Mouse (Mus musculus) intestine, embryonic 16.5 days (tissue): ENCODE measurements at regions not wholly inside any gene's neighbourhood (a gene's known extent, or its start where the extent isn't known, plus 50 kb on each side); places are given as distances from the start of the nearest gene placed in this dataset.

ENCODE experiments used
- ATAC-seq: fragments of 200-750 bp; cut with Nextera tagmentation; 2 replicates; pipeline ENCODE4 v1.8.0; 2017; ENCODE audit warnings: moderate TSS enrichment, moderate library complexity
- H3K27ac ChIP-seq: fragments of 300-500 bp; sonication (generic); 2 replicates; pipeline ENCODE4 v1.5.1; 2014; ENCODE audit warnings: mild to moderate bottlenecking, low read length
- H3K27me3 ChIP-seq: fragments of 300-500 bp; sonication (generic); replicated peaks from 2 replicates; pipeline ENCODE4 v1.6.1; 2014; ENCODE audit warnings: low read length, control low read depth, mixed read lengths; ENCODE audit not compliant: control insufficient read depth, insufficient read depth
- H3K36me3 ChIP-seq: fragments of 300-500 bp; sonication (generic); 2 replicates; pipeline ENCODE4 v1.6.1; 2014; ENCODE audit warnings: low read length, control low read depth; ENCODE audit not compliant: control insufficient read depth, insufficient read depth
- H3K4me1 ChIP-seq: fragments of 300-500 bp; sonication (generic); 2 replicates; pipeline ENCODE4 v1.6.1; 2014; ENCODE audit warnings: low read length, control low read depth, mixed read lengths; ENCODE audit not compliant: control insufficient read depth, insufficient read depth
- H3K4me2 ChIP-seq: fragments of 300-500 bp; sonication (generic); 2 replicates; pipeline ENCODE4 v1.6.1; 2014; ENCODE audit warnings: low read depth, low read length, control low read depth
- H3K4me3 ChIP-seq: fragments of 300-500 bp; sonication (generic); 2 replicates; pipeline ENCODE4 v1.5.1; 2014; ENCODE audit warnings: mild to moderate bottlenecking, low read length
- H3K9ac ChIP-seq: fragments of 300-500 bp; sonication (generic); 2 replicates; pipeline ENCODE4 v1.6.1; 2014; ENCODE audit warnings: low read depth, low read length
- H3K9me3 ChIP-seq: fragments of 300-500 bp; sonication (generic); 2 replicates; pipeline ENCODE4 v1.6.1; 2016; ENCODE audit warnings: low read length, control low read depth; ENCODE audit not compliant: control insufficient read depth
- WGBS: fragments of 180-500 bp; shearing (Covaris S2); extraction: QIAGEN DNeasy Blood & Tissue Kit; methylation state at CpG from one replicate; pipeline ENCODE4 v1.1.7; 2014; 5-methylcytosine and 5-hydroxymethylcytosine counted together

DNA sequence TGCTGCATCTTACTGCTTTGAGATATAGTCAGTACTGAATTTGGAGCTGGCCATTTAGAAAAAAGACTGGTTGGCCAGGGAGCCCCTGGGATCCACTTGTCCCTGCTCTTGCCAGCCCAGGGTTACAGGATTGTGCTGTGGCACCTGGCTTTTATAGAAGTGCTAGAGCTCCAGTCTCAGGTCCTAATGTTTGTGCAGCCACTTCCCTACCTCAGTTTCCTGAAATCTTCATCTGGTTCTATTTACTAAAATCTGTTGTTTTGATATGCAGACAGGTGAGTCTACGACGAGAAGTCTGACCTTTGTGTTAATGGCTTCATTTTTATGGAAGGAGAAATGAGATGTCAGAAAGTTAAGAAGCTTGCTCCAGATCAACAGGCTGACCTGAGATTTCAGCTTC lies 73.0 kb upstream of the Gm47985 start:
- 61% methylated on average over 2 of the region's 2 CpGs for WGBS
- no peaks in the 10 kb centered on the region for H3K9me3 ChIP-seq
- H3K4me3 ChIP-seq, result no peak overlapping the region
- H3K9ac ChIP-seq, result no peak overlapping the region
- H3K27me3 ChIP-seq, result no peaks in the 10 kb centered on the region
- no peak overlapping the region for H3K27ac ChIP-seq
- no peak for ATAC-seq
- peaks cover 17% of the 10 kb centered on the region for H3K4me1 ChIP-seq
- H3K4me2 ChIP-seq, result no peak overlapping the region
- H3K36me3 ChIP-seq, result no peaks in the 10 kb centered on the region

DNA sequence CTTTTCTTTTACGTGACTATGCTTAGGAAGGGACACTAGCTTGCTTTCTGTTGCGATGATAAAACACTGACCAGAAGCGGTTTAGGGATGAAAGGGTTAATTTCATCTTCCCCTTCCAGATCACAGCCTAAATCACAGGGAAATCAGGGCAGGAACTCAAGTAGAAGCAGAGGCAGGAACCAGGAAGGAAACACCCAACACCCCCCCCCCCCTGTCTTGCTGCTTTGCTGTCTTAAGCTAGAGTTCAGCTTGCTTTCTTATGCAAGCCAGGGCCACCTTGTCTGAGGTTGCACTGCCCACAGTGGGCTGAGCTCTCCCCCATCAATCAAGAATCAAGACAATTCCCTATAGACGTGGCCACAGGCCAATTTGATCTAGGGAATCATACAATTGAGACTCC lies 71.9 kb upstream of the Gm47985 start:
- Histone ChIP-seq H3K9me3 (no peaks in the 10 kb centered on the region), H3K9ac (no peak overlapping the region), H3K4me3 (no peak overlapping the region), H3K27ac (no peak overlapping the region), H3K27me3 (no peaks in the 10 kb centered on the region), H3K4me2 (no peak overlapping the region), H3K36me3 (no peaks in the 10 kb centered on the region), H3K4me1 (peaks cover 17% of the 10 kb centered on the region)
- 70% methylated on average over 4 of the region's 4 CpGs for WGBS
- ATAC-seq, result no peak

GRCm38 (mm10) chr1:151111683-151112082 lies 70.7 kb upstream of the Gm47985 start:
- peaks cover 17% of the 10 kb centered on the region for H3K4me1 ChIP-seq
- H3K27me3 ChIP-seq, result no peaks in the 10 kb centered on the region
- H3K4me3 ChIP-seq, result no peak overlapping the region
- H3K27ac ChIP-seq, result no peak overlapping the region
- no peak for ATAC-seq
- no peaks in the 10 kb centered on the region for H3K36me3 ChIP-seq
- 39% methylated on average over 6 of the region's 6 CpGs for WGBS
- H3K9me3 ChIP-seq, result no peaks in the 10 kb centered on the region
- H3K4me2 ChIP-seq, result no peak overlapping the region
- H3K9ac ChIP-seq, result no peak overlapping the region

DNA sequence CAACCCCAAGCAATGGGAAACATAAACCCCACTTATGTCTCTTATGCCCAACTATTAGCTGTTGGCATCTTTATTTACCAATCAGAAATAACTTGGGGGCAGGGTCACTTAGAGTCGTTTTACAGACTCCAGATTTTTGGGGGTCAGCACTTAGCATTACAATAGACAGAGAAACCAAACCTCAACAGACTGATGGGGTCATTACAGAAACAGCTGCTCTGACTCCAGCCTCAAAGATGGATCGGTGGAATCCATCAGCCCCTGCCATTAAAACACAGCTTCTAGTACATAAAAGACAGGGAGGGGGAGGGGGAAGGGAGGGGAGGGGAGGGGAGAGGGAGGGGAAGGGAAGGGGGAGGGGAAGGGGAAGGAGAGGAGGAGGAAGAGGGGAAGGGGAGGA lies 69.9 kb upstream of the Gm47985 start:
- Histone ChIP-seq H3K27me3 (no peaks in the 10 kb centered on the region), H3K4me3 (no peak overlapping the region), H3K4me1 (peaks cover 17% of the 10 kb centered on the region), H3K9ac (no peak overlapping the region), H3K36me3 (no peaks in the 10 kb centered on the region), H3K4me2 (no peak overlapping the region), H3K27ac (no peak overlapping the region), H3K9me3 (no peaks in the 10 kb centered on the region)
- WGBS, result 22% methylated on average over 2 of the region's 2 CpGs
- ATAC-seq, result no peak

DNA sequence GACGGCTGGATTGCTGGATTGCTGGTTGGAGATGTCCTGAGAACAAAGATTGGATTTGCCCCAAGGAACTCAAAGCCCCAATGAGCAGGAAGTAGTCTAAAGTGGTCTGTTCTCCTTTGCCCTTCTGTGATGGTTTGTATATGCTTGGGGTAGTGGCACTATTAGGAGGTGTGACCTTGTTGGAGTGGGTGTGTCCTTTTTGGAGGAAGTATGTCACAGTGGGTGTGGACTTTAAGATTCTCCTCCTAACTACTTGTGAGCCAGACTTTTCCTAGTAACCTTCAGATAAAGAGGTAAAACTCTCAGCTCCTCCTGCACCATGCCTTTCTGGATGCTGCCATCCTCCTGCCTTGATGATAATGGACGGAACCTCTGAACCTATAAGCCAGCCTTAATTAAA lies 69.1 kb upstream of the Gm47985 start:
- Histone ChIP-seq H3K9me3 (no peaks in the 10 kb centered on the region), H3K27me3 (no peaks in the 10 kb centered on the region), H3K4me2 (no peak overlapping the region), H3K4me3 (no peak overlapping the region), H3K36me3 (no peaks in the 10 kb centered on the region), H3K9ac (no peak overlapping the region), H3K27ac (no peak overlapping the region), H3K4me1 (peaks cover 17% of the 10 kb centered on the region)
- 69% methylated on average over 2 of the region's 2 CpGs for WGBS
- no peak for ATAC-seq

DNA sequence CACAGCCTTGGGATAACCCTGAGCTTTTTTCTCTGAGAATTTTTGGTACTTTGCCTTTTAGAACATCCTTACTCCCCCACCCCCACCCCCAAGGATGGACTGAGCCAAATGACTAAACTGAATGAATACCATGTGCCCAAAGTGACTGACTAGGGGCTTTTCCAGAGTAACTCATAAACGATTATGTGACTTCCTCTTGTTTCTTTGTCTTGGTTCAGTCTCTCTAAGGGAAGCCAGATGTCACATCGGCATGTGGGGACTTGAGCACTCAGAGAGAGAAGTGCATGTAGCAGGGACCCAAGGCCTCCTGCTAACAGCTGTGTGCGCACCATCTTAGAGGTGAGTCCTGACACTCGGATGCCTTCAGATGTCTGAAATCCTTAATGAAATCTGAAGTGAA lies 63.8 kb upstream of the Gm47985 start:
- no peaks in the 10 kb centered on the region for H3K4me1 ChIP-seq
- ATAC-seq, result no peak
- 70% methylated on average over 4 of the region's 4 CpGs for WGBS
- no peak overlapping the region for H3K9ac ChIP-seq
- no peaks in the 10 kb centered on the region for H3K9me3 ChIP-seq
- no peak overlapping the region for H3K4me2 ChIP-seq
- H3K36me3 ChIP-seq, result no peaks in the 10 kb centered on the region
- H3K27ac ChIP-seq, result no peak overlapping the region
- H3K27me3 ChIP-seq, result no peaks in the 10 kb centered on the region
- H3K4me3 ChIP-seq, result no peak overlapping the region

DNA sequence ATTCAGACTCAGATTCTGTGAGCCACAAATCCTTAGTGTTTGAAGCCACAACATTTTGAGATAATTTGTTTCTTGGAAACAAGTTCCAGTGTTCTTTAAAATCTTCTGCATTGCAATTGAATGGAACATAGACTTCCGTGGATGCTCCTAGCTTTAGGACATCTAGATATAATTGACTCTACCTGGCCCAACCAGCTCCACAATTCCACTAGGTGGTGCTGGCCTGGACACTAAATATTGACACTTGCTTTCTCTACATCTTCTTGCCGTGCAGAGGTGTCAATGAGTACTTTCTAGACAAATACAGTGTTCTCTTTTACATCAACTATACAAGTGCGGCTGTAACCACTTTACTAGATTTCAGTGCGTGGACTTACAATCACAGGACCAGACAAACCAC lies 63.4 kb upstream of the Gm47985 start:
- H3K9me3 ChIP-seq, result no peaks in the 10 kb centered on the region
- H3K27ac ChIP-seq, result no peak overlapping the region
- H3K36me3 ChIP-seq, result no peaks in the 10 kb centered on the region
- no peaks in the 10 kb centered on the region for H3K27me3 ChIP-seq
- H3K4me3 ChIP-seq, result no peak overlapping the region
- WGBS, result 84% methylated on average over 4 of the region's 4 CpGs
- no peak for ATAC-seq
- H3K9ac ChIP-seq, result no peak overlapping the region
- H3K4me2 ChIP-seq, result no peak overlapping the region
- no peaks in the 10 kb centered on the region for H3K4me1 ChIP-seq

DNA sequence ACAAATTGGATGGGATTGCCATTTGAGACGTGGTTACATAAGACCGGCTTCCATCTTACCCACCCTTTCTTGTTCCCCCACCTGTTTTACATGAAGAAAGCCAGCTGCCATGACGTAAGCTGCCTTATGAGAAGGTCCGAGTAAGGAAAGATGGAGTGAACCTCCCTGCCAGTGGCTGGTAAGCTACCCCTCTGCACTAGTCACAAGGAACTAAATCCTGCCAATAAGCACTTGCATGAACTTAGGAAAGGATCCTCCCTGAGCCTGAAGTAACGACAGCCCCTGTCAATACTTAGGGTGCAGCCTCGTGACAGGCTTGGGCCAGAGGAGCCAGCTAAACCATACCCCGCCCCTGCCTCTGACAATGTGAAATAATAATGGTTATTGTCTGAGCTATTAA lies 62.8 kb upstream of the Gm47985 start:
- Histone ChIP-seq H3K9me3 (no peaks in the 10 kb centered on the region), H3K27ac (no peak overlapping the region), H3K27me3 (no peaks in the 10 kb centered on the region), H3K36me3 (no peaks in the 10 kb centered on the region), H3K4me1 (no peaks in the 10 kb centered on the region), H3K4me3 (no peak overlapping the region), H3K9ac (no peak overlapping the region), H3K4me2 (no peak overlapping the region)
- ATAC-seq, result no peak
- 78% methylated on average over 7 of the region's 7 CpGs for WGBS

GRCm38 (mm10) chr1:151121686-151122085 lies 60.7 kb upstream of the Gm47985 start:
- H3K4me1 ChIP-seq, result no peaks in the 10 kb centered on the region
- WGBS, result 93% methylated on average over 2 of the region's 2 CpGs
- H3K4me2 ChIP-seq, result no peak overlapping the region
- no peak overlapping the region for H3K9ac ChIP-seq
- H3K27me3 ChIP-seq, result no peaks in the 10 kb centered on the region
- H3K9me3 ChIP-seq, result no peaks in the 10 kb centered on the region
- H3K4me3 ChIP-seq, result no peak overlapping the region
- H3K27ac ChIP-seq, result no peak overlapping the region
- no peaks in the 10 kb centered on the region for H3K36me3 ChIP-seq
- ATAC-seq, result no peak

- Histone ChIP-seq H3K4me1 (no peaks in the 10 kb centered on the region), H3K9ac (no peak overlapping the region), H3K36me3 (no peaks in the 10 kb centered on the region), H3K27ac (no peak overlapping the region), H3K9me3 (no peaks in the 10 kb centered on the region), H3K4me3 (no peak overlapping the region), H3K4me2 (no peak overlapping the region), H3K27me3 (no peaks in the 10 kb centered on the region)
- peak; percentile 50; the same call in 1 of the 2 replicates for ATAC-seq
- WGBS, result 88% methylated on average over 7 of the region's 7 CpGs
These were observed 58.4 kb upstream of the Gm47985 start for GRCm38 (mm10) chr1:151123964-151124363.
